Mouse (Mus musculus) G1E (cell line): ENCODE results near the gene Sec24c.

Experiments
- CTCF ChIP-seq: IDR thresholded peaks from 2 replicates; pipeline ENCODE4 v1.5.1; 2012; ENCODE audit warnings: low read depth, low read length, inconsistent platforms, mixed read lengths
- TAL1 ChIP-seq: conservative IDR thresholded peaks from 2 replicates; pipeline ENCODE4 v1.6.1; 2012; ENCODE audit warnings: low read depth, low read length, inconsistent platforms, mixed read lengths

DNA sequence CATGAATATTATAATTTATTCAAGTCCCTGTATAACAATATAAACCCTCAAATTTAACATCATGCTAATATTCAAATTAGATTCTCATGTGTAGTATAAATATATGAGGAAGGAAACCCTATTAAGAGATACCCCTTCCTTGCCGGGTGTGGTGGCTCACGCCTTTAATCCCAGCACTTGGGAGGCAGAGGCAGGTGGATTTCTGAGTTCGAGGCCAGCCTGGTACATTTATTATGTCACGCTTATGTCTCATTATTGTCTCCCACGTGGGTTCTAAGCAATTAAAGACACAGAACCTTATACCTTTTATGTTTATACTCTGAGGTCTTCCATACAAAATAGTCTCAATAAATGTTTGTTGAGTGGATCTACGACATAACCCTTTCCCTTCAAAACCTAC is 35.4 kb upstream of the Sec24c start:
- TF ChIP-seq CTCF (no peak), TAL1 (no peak)
